Mouse (Mus musculus) urinary bladder, adult 2 months (tissue): ENCODE data around the gene Zfp207. TPM values are rescaled to one million over a fixed set of nuclear protein-coding genes. Genes with fewer than 3 reads are reported as not detected.
"Not testable (repeated sequence)": the region's sequence is repeated elsewhere in the genome, so short reads cannot be mapped to it uniquely, and the experiment has no call there.

Experiments
- DNase-seq: peaks from one replicate; pipeline ENCODE4 v3.0.0; 2022; ENCODE audit warnings: low spot score
- polyA plus RNA-seq: library from polyadenylated mRNA; depleted of rRNA; stranded (reverse); fragments of >200 nt; gene quantifications from 2 replicates; pipeline ENCODE4 v1.2.3, GENCODE M21; 2012

Zfp207 gene
- polyA plus RNA-seq, 1 experiment: 116 TPM

- DNase-seq: no peak
These were observed 27.3 kb downstream of the Zfp207 start for GRCm38 (mm10) chr11:80410377-80410776.

- no peak for DNase-seq
These were observed 34.0 kb downstream of the Zfp207 start for GRCm38 (mm10) chr11:80417085-80417484.

GRCm38 (mm10) chr11:80419743-80420142 is 36.7 kb downstream of the Zfp207 start:
- no peak for DNase-seq

GRCm38 (mm10) chr11:80420202-80420984 is 37.3 kb downstream of the Zfp207 start:
- DNase-seq: no peak

GRCm38 (mm10) chr11:80421421-80422047 is 38.5 kb downstream of the Zfp207 start:
- DNase-seq: no peak

- DNase-seq: no peak
These were observed 41.6 kb downstream of the Zfp207 start for GRCm38 (mm10) chr11:80424691-80425090.

- no peak for DNase-seq
These were observed 42.2 kb downstream of the Zfp207 start for GRCm38 (mm10) chr11:80425247-80425778.

- DNase-seq: not testable (repeated sequence)
These were observed 43.1 kb downstream of the Zfp207 start for GRCm38 (mm10) chr11:80426029-80426813.

- peak; percentile 76 for DNase-seq
These were observed 45.4 kb downstream of the Zfp207 start, which contains the start of gene Psmd11 for GRCm38 (mm10) chr11:80428381-80429008. Gene Psmd11 (plus strand): TSS chr11:80428615.

GRCm38 (mm10) chr11:80429009-80429475 is 46.0 kb downstream of the Zfp207 start:
- no peak for DNase-seq

- no peak for DNase-seq
These were observed 46.6 kb downstream of the Zfp207 start for GRCm38 (mm10) chr11:80429500-80430166.

- DNase-seq: no peak
These were observed 47.4 kb downstream of the Zfp207 start for GRCm38 (mm10) chr11:80430366-80430910.

- no peak for DNase-seq
These were observed 63.8 kb downstream of the Zfp207 start for GRCm38 (mm10) chr11:80446916-80447315.

GRCm38 (mm10) chr11:80449859-80450258 is 66.8 kb downstream of the Zfp207 start:
- DNase-seq: no peak

- DNase-seq: no peak
These were observed 69.2 kb downstream of the Zfp207 start for GRCm38 (mm10) chr11:80452242-80452641.

- DNase-seq: no peak
These were observed 70.1 kb downstream of the Zfp207 start for GRCm38 (mm10) chr11:80453198-80453597.
